Mouse (Mus musculus) heart, embryonic 11.5 days (tissue): Measurements from ENCODE around the gene Psma1. TPM values are rescaled to one million over a fixed set of nuclear protein-coding genes. Genes with fewer than 3 reads are reported as not detected.
A peak's percentile ranks its signal among the peaks of the same experiment; 100 is the strongest.

Source experiments
- ATAC-seq: fragments of 200-750 bp; cut with Nextera tagmentation; replicated peaks from 2 replicates; pipeline ENCODE4 v1.8.0; 2017; ENCODE audit warnings: moderate library complexity; ENCODE audit not compliant: insufficient number of reproducible peaks, low FRiP score, low TSS enrichment
- H3K27ac ChIP-seq: fragments of 300-500 bp; sonication (generic); 2 replicates; pipeline ENCODE4 v1.5.1; 2014; ENCODE audit warnings: mild to moderate bottlenecking, low read depth, low read length
- H3K27me3 ChIP-seq: fragments of 300-500 bp; sonication (generic); 2 replicates; pipeline ENCODE4 v1.6.1; 2014; ENCODE audit warnings: mild to moderate bottlenecking, low read length, mixed read lengths; ENCODE audit not compliant: control insufficient read depth, insufficient read depth
- H3K36me3 ChIP-seq: fragments of 300-500 bp; sonication (generic); 2 replicates; pipeline ENCODE4 v1.6.1; 2014; ENCODE audit warnings: mild to moderate bottlenecking, low read length, moderate library complexity, mixed read lengths; ENCODE audit not compliant: control insufficient read depth, insufficient read depth
- H3K4me1 ChIP-seq: fragments of 300-500 bp; sonication (generic); 2 replicates; pipeline ENCODE4 v1.6.1; 2014; ENCODE audit warnings: low read length; ENCODE audit not compliant: control insufficient read depth, insufficient read depth
- H3K4me2 ChIP-seq: fragments of 300-500 bp; sonication (generic); 2 replicates; pipeline ENCODE4 v1.6.1; 2014; ENCODE audit warnings: mild to moderate bottlenecking, moderate library complexity
- H3K4me3 ChIP-seq: fragments of 300-500 bp; sonication (generic); 2 replicates; pipeline ENCODE4 v1.5.1; 2014; ENCODE audit warnings: low read depth, low read length
- H3K9ac ChIP-seq: fragments of 300-500 bp; sonication (generic); 2 replicates; pipeline ENCODE4 v1.6.1; 2014; ENCODE audit warnings: mild to moderate bottlenecking, low read depth, low read length, moderate library complexity
- H3K9me3 ChIP-seq: fragments of 300-500 bp; sonication (generic); replicated peaks from 2 replicates; pipeline ENCODE4 v1.6.1; 2016; ENCODE audit warnings: low read length; ENCODE audit not compliant: control insufficient read depth
- WGBS: fragments of 180-500 bp; shearing (Covaris S2); extraction: QIAGEN DNeasy Blood & Tissue Kit; methylation state at CpG from one replicate; pipeline ENCODE4 v1.1.7; 2014; ENCODE audit not compliant: insufficient replicate concordance; 5-methylcytosine and 5-hydroxymethylcytosine counted together
- polyA plus RNA-seq: library from polyadenylated mRNA; unstranded; fragments of >200 nt; fragmentation: Nextera tagmentation; extraction: Ambion mirVana; gene quantifications from 2 replicates; pipeline ENCODE4 v1.2.1, GENCODE M21; 2014

Psma1 gene
- polyA plus RNA-seq: 356 and 369 TPM in 2 replicates

GRCm38 (mm10) chr7:114276005-114276752 is at the start of gene Psma1:
TSS of gene Psma1 (minus strand) at chr7:114276118.
- H3K4me3 ChIP-seq: peak within 1 kb of the TSS; percentile 95
- no peaks in the 10 kb centered on the region for H3K27me3 ChIP-seq
- peak within 1 kb of the TSS; percentile 66 for H3K4me2 ChIP-seq
- H3K36me3 ChIP-seq: peaks cover 10% of the 10 kb centered on the region
- no peaks in the 10 kb centered on the region for H3K9me3 ChIP-seq
- WGBS: under 1% methylated on average over 39 of the region's 39 CpGs
- H3K9ac ChIP-seq: peak within 1 kb of the TSS; percentile 95
- peak within 1 kb of the TSS; percentile 54 for H3K27ac ChIP-seq
- ATAC-seq: peak; percentile 89
- peaks cover 8% of the 10 kb centered on the region; the same call in 1 of the 2 replicates for H3K4me1 ChIP-seq

GRCm38 (mm10) chr7:114323527-114323926 is 47.6 kb upstream of the Psma1 start:
- Histone ChIP-seq H3K9me3 (no peaks in the 10 kb centered on the region), H3K27me3 (no peaks in the 10 kb centered on the region), H3K27ac (no peak overlapping the region), H3K36me3 (no peaks in the 10 kb centered on the region), H3K4me2 (no peak overlapping the region), H3K4me3 (no peak overlapping the region), H3K9ac (no peak overlapping the region), H3K4me1 (no peaks in the 10 kb centered on the region)
- 52% methylated on average over 1 of the region's 1 CpGs for WGBS
- ATAC-seq: no peak

GRCm38 (mm10) chr7:114322531-114323441 is 46.9 kb upstream of the Psma1 start:
- 67% methylated on average over 9 of the region's 9 CpGs for WGBS
- H3K4me1 ChIP-seq: no peaks in the 10 kb centered on the region
- ATAC-seq: no peak
- H3K27ac ChIP-seq: no peak overlapping the region
- no peaks in the 10 kb centered on the region for H3K9me3 ChIP-seq
- no peaks in the 10 kb centered on the region for H3K36me3 ChIP-seq
- H3K4me2 ChIP-seq: no peak overlapping the region
- H3K27me3 ChIP-seq: no peaks in the 10 kb centered on the region
- no peak overlapping the region for H3K4me3 ChIP-seq
- H3K9ac ChIP-seq: no peak overlapping the region

- Histone ChIP-seq H3K4me2 (no peak overlapping the region), H3K9me3 (no peaks in the 10 kb centered on the region), H3K4me3 (no peak overlapping the region), H3K36me3 (no peaks in the 10 kb centered on the region), H3K4me1 (no peaks in the 10 kb centered on the region; the same call in 1 of the 2 replicates), H3K27me3 (no peaks in the 10 kb centered on the region), H3K9ac (no peak overlapping the region), H3K27ac (no peak overlapping the region)
- 57% methylated on average over 5 of the region's 5 CpGs for WGBS
- ATAC-seq: no peak
Observed at GRCm38 (mm10) chr7:114321694-114322372, 45.9 kb upstream of the Psma1 start.

- no peak overlapping the region for H3K9ac ChIP-seq
- no peak overlapping the region for H3K27ac ChIP-seq
- H3K27me3 ChIP-seq: no peaks in the 10 kb centered on the region
- no peak overlapping the region for H3K4me3 ChIP-seq
- 80% methylated on average over 4 of the region's 4 CpGs for WGBS
- no peak for ATAC-seq
- H3K9me3 ChIP-seq: no peaks in the 10 kb centered on the region
- H3K4me1 ChIP-seq: no peaks in the 10 kb centered on the region; the same call in 1 of the 2 replicates
- H3K4me2 ChIP-seq: no peak overlapping the region
- H3K36me3 ChIP-seq: no peaks in the 10 kb centered on the region
Observed at GRCm38 (mm10) chr7:114317896-114318295, 42.0 kb upstream of the Psma1 start.

- no peak for ATAC-seq
- H3K27me3 ChIP-seq: no peaks in the 10 kb centered on the region
- no peak overlapping the region for H3K27ac ChIP-seq
- no peaks in the 10 kb centered on the region for H3K36me3 ChIP-seq
- H3K4me1 ChIP-seq: no peaks in the 10 kb centered on the region; the same call in 1 of the 2 replicates
- H3K9ac ChIP-seq: no peak overlapping the region
- no peak overlapping the region for H3K4me2 ChIP-seq
- no peak overlapping the region for H3K4me3 ChIP-seq
- H3K9me3 ChIP-seq: no peaks in the 10 kb centered on the region
- WGBS: 41% methylated on average over 5 of the region's 5 CpGs
Observed at GRCm38 (mm10) chr7:114317389-114317792, 41.5 kb upstream of the Psma1 start.

- Histone ChIP-seq H3K4me2 (no peak overlapping the region), H3K27ac (no peak overlapping the region), H3K27me3 (no peaks in the 10 kb centered on the region), H3K4me3 (no peak overlapping the region), H3K4me1 (no peaks in the 10 kb centered on the region; the same call in 1 of the 2 replicates), H3K9ac (no peak overlapping the region), H3K36me3 (no peaks in the 10 kb centered on the region), H3K9me3 (no peaks in the 10 kb centered on the region)
- 68% methylated on average over 5 of the region's 5 CpGs for WGBS
- ATAC-seq: no peak
Observed at GRCm38 (mm10) chr7:114316361-114316871, 40.5 kb upstream of the Psma1 start.

GRCm38 (mm10) chr7:114311209-114311608 is 35.3 kb upstream of the Psma1 start:
- Histone ChIP-seq H3K27me3 (no peaks in the 10 kb centered on the region), H3K9ac (no peak overlapping the region), H3K36me3 (no peaks in the 10 kb centered on the region), H3K9me3 (no peaks in the 10 kb centered on the region), H3K27ac (no peak overlapping the region), H3K4me2 (no peak overlapping the region), H3K4me3 (no peak overlapping the region), H3K4me1 (peaks cover 2% of the 10 kb centered on the region; the same call in 1 of the 2 replicates)
- 30% methylated on average over 5 of the region's 5 CpGs for WGBS
- ATAC-seq: peak; percentile 81
